Mouse (Mus musculus) embryonic stem cell, embryonic (primary cell): ENCODE data around the gene Ssh2.

Experiments used
- CTCF ChIA-PET, 4 experiments: fragments of 300-600 bp in 2 of 4; fragments of 350-600 bp in 2 of 4; sonication (Branson Sonifier 250); formaldehyde crosslinking; loops; one replicate each; lab custom pipeline; 2022; ENCODE audit warnings: inconsistent platforms in 2 of 4; lab: Charles Lee
- POLR2A ChIA-PET, 4 experiments: fragments of 300-600 bp in 2 of 4; fragments of 350-600 bp in 2 of 4; sonication (Branson Sonifier 250); formaldehyde crosslinking; loops; one replicate each; lab custom pipeline; 2022; ENCODE audit warnings: antibody characterized with exemption in 4 of 4, inconsistent platforms in 1 of 4; lab: Charles Lee

Gene Ssh2

DNA sequence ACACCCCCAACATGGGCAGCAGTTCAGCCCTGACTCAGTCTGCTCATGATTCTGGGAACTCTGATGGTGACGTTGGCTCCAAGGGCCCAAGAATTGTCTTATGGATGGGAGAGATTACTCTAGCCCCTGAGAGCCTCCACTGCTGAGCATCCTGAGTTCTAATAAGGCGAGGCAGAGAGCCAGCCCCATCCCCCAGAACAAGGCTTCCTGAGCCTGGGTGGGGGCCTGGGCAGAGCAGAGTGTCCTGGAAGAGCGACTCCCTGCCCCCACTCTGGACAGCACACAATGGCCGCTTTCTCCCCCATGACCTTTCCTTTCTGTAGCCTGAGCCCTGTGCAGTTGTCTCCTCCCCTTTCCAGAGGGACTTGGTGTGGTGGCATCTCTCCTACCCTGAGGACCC is 281.8 kb downstream of the Ssh2 start:
- ChIA-PET CTCF (interaction anchor here (0.5 to 8.0 kb wide), 10 partner anchors 9 to 800 kb away, joined by 3 to 84 read pairs (median 5); partner anchors contain the start of genes Abhd15 (in 1 of the 4) and Coro6 (in 1 of the 4)), POLR2A (interaction anchor here (0.6 to 11.6 kb wide), 18 partner anchors 10 to 1561 kb away, joined by 3 to 210 read pairs (median 4); partner anchors contain the start of genes Taok1 (in 3 of the 4), Abhd15 (in 1 of the 4) and Trp53i13 (in 1 of the 4))

DNA sequence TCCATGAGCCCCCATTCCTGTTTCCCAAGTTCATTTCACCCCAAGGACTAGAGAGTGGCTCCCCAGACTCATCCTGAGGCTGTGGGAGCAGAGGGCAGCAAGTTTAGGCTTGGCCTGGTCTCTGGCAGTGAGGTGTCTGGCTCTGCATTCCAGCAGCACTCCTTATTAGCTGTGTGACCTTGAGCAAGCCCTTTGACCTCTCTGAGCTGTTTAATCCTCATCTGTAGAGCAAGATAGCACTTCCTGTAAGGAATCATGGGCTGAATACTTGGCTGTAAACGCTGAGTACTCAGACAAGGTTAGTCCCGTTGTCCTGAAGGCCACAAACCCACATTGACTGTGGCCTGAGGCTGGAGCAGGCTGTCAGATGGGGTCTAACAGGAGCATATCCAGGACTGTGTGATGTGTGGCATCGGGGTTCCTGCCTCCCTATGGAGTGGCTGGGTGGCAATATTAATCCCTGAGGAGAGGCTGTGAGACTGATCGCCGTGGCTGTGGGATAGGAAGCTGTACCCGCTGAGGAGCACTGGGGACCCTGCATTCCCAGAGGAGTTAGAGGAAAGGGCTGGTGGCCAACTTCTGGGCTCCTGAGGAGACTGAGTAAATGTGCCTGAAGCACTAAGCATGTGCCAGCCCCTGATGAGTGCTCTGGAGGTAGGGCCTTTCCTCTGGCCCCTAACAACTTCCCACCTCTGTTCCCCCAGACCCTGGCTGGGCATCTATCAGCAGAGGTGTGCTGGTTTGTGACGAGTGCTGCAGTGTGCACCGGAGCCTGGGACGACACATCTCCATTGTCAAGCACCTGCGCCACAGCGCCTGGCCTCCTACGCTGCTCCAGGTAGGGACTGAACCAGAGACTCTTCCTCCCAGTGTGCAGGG is 282.4 kb downstream of the Ssh2 start:
- CTCF ChIA-PET = interaction anchor here (0.5 to 8.0 kb wide), 10 partner anchors 8 to 801 kb away, joined by 3 to 84 read pairs (median 5); partner anchors contain the start of gene Abhd15 (in 1 of the 4)
- POLR2A ChIA-PET = interaction anchor here (0.6 to 11.6 kb wide), 22 partner anchors 10 to 1561 kb away, joined by 3 to 210 read pairs (median 4); partner anchors contain the start of genes Taok1 (in 3 of the 4), Abhd15 (in 1 of the 4) and Trp53i13 (in 1 of the 4)

GRCm38 (mm10) chr11:77499354-77499753 is 283.3 kb downstream of the Ssh2 start:
- CTCF ChIA-PET = interaction anchor here (0.6 to 8.0 kb wide), 8 partner anchors 8 to 1642 kb away, joined by 3 to 84 read pairs (median 12); partner anchors contain the start of genes Abhd15 (in 1 of the 4), Ankrd13b (in 1 of the 4) and Trp53i13 (in 1 of the 4)
- POLR2A ChIA-PET = interaction anchor here in 2 of 4 experiments (0.9 to 11.6 kb wide), 9 partner anchors 9 to 398 kb away, joined by 4 to 210 read pairs (median 6); partner anchors contain the start of genes Abhd15 (in 1 of the 2), Taok1 (in 1 of the 2) and Trp53i13 (in 1 of the 2)

DNA sequence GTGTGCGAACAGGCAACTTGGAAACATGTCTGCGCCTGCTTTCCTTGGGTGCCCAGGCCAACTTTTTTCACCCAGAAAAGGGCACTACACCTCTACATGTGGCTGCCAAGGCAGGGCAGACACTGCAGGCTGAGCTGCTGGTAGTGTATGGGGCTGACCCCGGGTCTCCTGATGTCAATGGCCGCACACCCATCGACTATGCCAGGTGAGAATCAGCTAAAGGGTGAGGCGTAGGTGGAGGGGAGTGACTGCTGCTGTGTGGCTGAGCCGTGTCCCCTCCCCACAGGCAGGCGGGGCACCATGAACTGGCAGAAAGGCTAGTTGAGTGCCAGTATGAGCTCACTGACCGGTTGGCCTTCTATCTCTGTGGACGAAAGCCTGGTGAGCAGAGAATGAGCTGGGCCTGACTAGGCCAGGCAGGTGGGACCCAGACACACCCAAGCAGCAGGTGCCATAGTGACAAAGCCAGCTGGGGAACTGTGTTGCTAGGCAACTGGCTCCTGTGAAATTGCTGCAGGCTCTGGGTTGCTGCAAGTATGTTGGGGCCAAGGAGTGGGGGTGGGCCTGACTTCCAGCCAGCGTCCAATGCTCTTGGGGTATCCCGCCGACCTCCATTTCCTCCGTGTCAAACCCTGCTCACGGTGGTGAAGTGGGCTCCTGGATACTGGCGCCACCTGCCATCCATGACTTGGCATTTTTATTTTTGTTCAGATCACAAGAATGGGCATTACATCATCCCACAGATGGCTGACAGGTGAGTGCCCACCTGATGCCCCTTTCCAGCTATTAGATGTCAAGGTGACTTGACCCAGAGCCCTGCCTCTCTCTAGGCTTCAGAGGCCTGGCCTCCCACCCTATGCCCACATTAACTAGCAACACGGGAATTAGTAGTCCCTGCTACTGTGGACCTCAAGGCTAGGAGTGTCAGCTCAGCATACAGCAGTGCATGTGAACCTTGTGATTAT is 284.6 kb downstream of the Ssh2 start:
- ChIA-PET POLR2A (interaction anchor here in 2 of 4 experiments (0.6 to 7.2 kb wide), 17 partner anchors 7 to 181 kb away, joined by 3 to 48 read pairs (median 5); partner anchors contain the start of genes Abhd15 (in 1 of the 2) and Taok1 (in 1 of the 2)), CTCF (interaction anchor here (0.5 to 8.0 kb wide), 24 partner anchors 6 to 306 kb away, joined by 3 to 84 read pairs (median 5); partner anchors contain the start of genes Ankrd13b (in 2 of the 4), Abhd15 (in 1 of the 4), Git1 (in 1 of the 4) and Gm10392 (in 1 of the 4))

GRCm38 (mm10) chr11:77501392-77501791 is 285.3 kb downstream of the Ssh2 start:
- ChIA-PET POLR2A (interaction anchor here in 2 of 4 experiments (0.6 to 7.2 kb wide), 12 partner anchors 8 to 395 kb away, joined by 3 to 48 read pairs (median 5); partner anchors contain the start of genes Abhd15 (in 1 of the 2) and Taok1 (in 1 of the 2)), CTCF (interaction anchor here (0.5 to 3.4 kb wide), 25 partner anchors 8 to 1657 kb away, joined by 3 to 32 read pairs (median 4); partner anchors contain the start of genes Ankrd13b (in 2 of the 4), Abhd15 (in 1 of the 4), Git1 (in 1 of the 4) and Gm10392 (in 1 of the 4))

- CTCF ChIA-PET = interaction anchor here (0.5 to 3.4 kb wide), 19 partner anchors 9 to 1656 kb away, joined by 3 to 32 read pairs (median 5); partner anchors contain the start of genes Ankrd13b (in 2 of the 4), Abhd15 (in 1 of the 4), Git1 (in 1 of the 4) and Gm10392 (in 1 of the 4)
- POLR2A ChIA-PET = interaction anchor here in 3 of 4 experiments (0.5 to 16.4 kb wide), 8 partner anchors 9 to 745 kb away, joined by 3 to 210 read pairs (median 8); partner anchors contain the start of genes Abhd15 (in 1 of the 3), Ankrd13b (in 1 of the 3) and Git1 (in 1 of the 3)
Observed at GRCm38 (mm10) chr11:77501971-77502370, 285.9 kb downstream of the Ssh2 start.

DNA sequence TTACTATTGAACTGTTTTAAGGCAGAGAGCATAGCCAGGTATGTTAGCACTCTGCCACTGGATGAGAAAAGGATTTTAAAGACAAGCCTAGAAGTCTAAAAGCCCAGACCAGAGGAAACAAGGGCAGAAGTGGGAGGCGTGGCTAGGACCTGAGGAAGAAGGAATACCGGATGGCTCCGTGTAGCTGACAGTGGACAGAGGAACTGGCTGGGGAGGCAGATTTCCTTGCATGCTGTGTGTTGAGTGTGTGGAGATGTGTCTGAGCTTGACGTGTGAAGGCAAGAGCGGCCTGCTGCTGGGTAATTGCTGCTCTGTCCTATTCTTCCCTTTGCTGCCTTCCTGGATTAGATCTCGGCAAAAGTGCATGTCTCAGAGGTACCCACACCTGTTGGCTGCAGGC is 286.4 kb downstream of the Ssh2 start:
- POLR2A ChIA-PET = interaction anchor here in 3 of 4 experiments (0.6 to 16.4 kb wide), 11 partner anchors 9 to 480 kb away, joined by 3 to 210 read pairs (median 10); partner anchors contain the start of genes Git1 (in 3 of the 3), Abhd15 (in 2 of the 3), Ankrd13b (in 2 of the 3) and Phf12 (in 1 of the 3)
- CTCF ChIA-PET = interaction anchor here in 2 of 4 experiments (0.9 to 3.4 kb wide), 8 partner anchors 8 to 318 kb away, joined by 3 to 32 read pairs (median 4); partner anchors contain the start of genes Git1 (in 2 of the 2), Abhd15 (in 1 of the 2), Ankrd13b (in 1 of the 2) and Trp53i13 (in 1 of the 2)

DNA sequence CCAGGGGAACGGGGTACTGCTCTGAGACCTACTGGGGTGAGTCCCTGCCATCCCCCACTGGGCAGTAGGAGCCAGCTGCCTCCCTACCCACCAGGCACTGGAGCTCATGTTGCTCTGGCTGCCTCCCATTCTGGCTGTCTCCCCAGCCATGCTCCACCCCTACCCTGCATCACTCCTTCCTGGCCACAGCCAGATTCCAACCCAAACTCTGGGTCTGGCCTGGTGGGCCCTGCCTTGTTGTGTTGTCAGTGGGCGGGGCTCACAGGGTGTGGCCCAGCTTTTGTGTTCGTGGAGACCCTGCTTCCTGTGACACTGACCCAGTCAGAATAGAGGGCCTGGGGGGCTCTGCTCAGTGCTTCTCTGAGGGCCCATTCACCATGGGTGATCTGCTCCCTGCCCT is 287.4 kb downstream of the Ssh2 start:
- ChIA-PET CTCF (interaction anchor here in 3 of 4 experiments (0.7 to 2.5 kb wide), 12 partner anchors 10 to 317 kb away, joined by 3 to 11 read pairs (median 3); partner anchors contain the start of gene Ankrd13b (in 1 of the 3)), POLR2A (interaction anchor here (0.7 to 16.4 kb wide), 15 partner anchors 9 to 126 kb away, joined by 3 to 210 read pairs (median 5); partner anchors contain the start of genes Ankrd13b (in 3 of the 4), Git1 (in 3 of the 4), Abhd15 (in 2 of the 4) and Taok1 (in 2 of the 4))

DNA sequence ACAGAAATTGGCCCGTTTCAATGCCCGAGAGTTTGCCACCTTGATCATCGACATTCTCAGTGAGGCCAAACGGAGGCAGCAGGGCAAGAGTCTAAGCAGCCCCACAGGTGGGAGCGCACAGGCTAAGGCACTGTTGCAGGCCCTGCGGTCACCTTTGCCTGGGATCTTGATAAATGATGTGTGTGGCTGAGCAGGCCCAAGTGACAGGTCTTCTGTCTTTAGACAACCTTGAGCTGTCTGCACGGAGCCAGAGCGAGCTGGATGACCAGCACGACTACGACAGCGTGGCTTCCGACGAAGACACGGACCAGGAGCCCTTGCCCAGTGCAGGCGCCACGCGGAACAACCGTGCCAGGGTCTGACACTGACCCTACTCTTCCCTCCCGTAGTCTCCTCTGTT is 288.3 kb downstream of the Ssh2 start:
- ChIA-PET POLR2A (interaction anchor here in 3 of 4 experiments (0.9 to 16.4 kb wide), 9 partner anchors 9 to 400 kb away, joined by 3 to 210 read pairs (median 10); partner anchors contain the start of genes Git1 (in 2 of the 3), Abhd15 (in 1 of the 3), Ankrd13b (in 1 of the 3) and Gm10392 (in 1 of the 3)), CTCF (interaction anchor here in 2 of 4 experiments (0.6 to 4.8 kb wide), 8 partner anchors 8 to 239 kb away, joined by 3 to 84 read pairs (median 3); partner anchors contain the start of gene Git1 (in 1 of the 2))

DNA sequence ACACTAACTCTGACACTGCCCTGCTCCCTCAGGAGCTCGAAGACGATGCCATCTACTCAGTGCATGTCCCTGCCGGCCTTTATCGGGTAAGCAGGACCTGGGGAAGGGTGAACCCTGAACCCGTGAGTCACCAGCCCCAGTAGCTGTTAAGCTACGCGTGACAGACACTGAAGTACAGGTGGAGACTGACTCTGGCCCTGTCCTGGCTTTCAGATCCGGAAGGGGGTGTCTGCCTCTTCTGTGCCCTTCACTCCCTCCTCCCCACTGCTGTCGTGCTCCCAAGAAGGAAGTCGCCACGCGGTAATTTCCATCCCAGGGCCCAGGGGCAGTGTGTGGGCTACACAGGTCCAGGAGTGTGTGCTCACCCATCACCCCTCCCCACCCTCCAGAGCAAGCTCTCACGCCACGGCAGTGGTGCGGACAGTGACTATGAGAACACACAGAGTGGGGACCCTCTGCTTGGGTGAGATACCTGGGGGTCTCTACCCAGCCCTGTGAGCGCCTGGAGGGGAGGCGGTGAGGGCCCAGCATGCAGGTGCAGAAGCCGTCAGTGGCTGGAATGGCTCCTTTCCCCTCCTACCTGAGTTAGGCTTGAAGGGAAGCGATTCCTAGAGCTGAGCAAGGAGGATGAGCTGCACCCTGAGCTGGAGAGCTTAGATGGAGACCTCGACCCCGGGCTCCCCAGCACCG is 289.3 kb downstream of the Ssh2 start:
- ChIA-PET CTCF (interaction anchor here in 3 of 4 experiments (1.1 to 4.8 kb wide), 4 partner anchors 9 to 38 kb away, joined by 3 to 84 read pairs (median 4); partner anchors contain the start of gene Git1 (in 1 of the 3)), POLR2A (interaction anchor here in 2 of 4 experiments (0.9 to 16.4 kb wide), 8 partner anchors 8 to 399 kb away, joined by 3 to 210 read pairs (median 4); partner anchors contain the start of genes Ankrd13b (in 2 of the 2), Git1 (in 2 of the 2), Abhd15 (in 1 of the 2) and Gm10392 (in 1 of the 2))

- ChIA-PET CTCF (interaction anchor here in 2 of 4 experiments (0.5 to 4.8 kb wide), 8 partner anchors 8 to 987 kb away, joined by 3 to 84 read pairs (median 4); partner anchors contain the start of genes Ankrd13b (in 1 of the 2) and Git1 (in 1 of the 2)), POLR2A (interaction anchor here in 3 of 4 experiments (0.5 to 16.4 kb wide), 11 partner anchors 7 to 879 kb away, joined by 3 to 210 read pairs (median 7); partner anchors contain the start of genes Ankrd13b (in 2 of the 3), Git1 (in 2 of the 3), Abhd15 (in 1 of the 3) and Gm10392 (in 1 of the 3))
Observed at GRCm38 (mm10) chr11:77506273-77506672, 290.2 kb downstream of the Ssh2 start.

- ChIA-PET POLR2A (interaction anchor here in 3 of 4 experiments (0.6 to 16.4 kb wide), 10 partner anchors 9 to 475 kb away, joined by 3 to 210 read pairs (median 5); partner anchors contain the start of genes Ankrd13b (in 2 of the 3), Git1 (in 1 of the 3), Phf12 (in 1 of the 3) and Taok1 (in 1 of the 3)), CTCF (interaction anchor here (0.5 to 4.8 kb wide), 14 partner anchors 9 to 988 kb away, joined by 3 to 84 read pairs (median 5); partner anchors contain the start of genes Git1 (in 2 of the 4), Ankrd13b (in 1 of the 4) and Gm10392 (in 1 of the 4))
Observed at GRCm38 (mm10) chr11:77506941-77507340, 290.9 kb downstream of the Ssh2 start.

DNA sequence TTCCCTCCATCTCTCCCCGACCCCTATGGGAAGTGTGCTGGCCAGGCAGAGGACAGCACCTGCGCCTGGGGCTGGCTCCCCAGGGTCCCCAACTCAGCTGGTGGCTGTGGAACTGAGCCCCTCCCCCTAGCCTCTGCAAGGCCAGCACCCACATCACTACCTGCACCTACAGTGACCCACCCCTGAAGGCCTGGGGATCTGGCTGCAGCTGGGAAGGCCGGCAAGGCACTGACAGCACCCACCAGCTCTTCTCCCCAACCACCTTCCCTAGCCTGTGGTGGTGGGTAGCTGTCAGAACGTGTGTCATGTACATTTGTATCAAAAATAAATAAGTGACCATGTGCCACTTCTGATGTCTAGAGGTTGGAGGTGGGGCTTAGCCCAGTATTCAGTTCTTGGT is 291.3 kb downstream of the Ssh2 start:
- ChIA-PET CTCF (interaction anchor here (0.5 to 4.8 kb wide), 50 partner anchors 7 to 996 kb away, joined by 3 to 84 read pairs (median 4); partner anchors contain the start of genes Ankrd13b (in 3 of the 4), Git1 (in 2 of the 4), Gm10392 (in 1 of the 4) and Nek8 (in 1 of the 4)), POLR2A (interaction anchor here (0.5 to 16.4 kb wide), 32 partner anchors 8 to 475 kb away, joined by 3 to 210 read pairs (median 4); partner anchors contain the start of genes Git1 (in 4 of the 4), Ankrd13b (in 2 of the 4), Taok1 (in 2 of the 4) and Gm10392 (in 1 of the 4))
